Mouse (Mus musculus) CH12F3 (cell line): Measurements from ENCODE around the gene Sox21.

Experiments used
- in situ Hi-C: fragments of 300-500 bp; cut with MboI; formaldehyde crosslinking; loops from 2 replicates; pipeline ENCODE4 v1.14.3; 2020; ENCODE audit warnings: low sequenced_read_pairs

The Sox21 gene

DNA sequence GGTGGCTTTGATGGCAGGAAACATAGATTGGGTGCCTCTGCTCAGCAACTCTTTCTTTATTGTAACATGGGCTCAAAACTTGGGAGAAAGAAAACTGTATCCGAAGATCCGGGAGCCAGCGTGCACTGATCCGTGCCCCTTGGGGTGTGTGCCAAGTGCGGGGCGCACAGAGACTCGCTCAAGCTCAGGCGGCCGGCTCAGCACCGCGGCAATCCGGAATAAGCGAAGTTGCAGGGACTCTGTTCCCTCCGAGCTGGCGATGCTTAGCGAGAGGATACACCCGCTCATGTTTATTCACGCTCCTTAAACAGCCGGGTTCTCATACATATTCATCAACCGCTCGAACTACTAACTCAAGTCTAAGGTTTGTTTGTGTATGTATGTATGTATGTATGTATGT lies 10.9 kb downstream of the Sox21 start:
- in situ Hi-C loops: no loop called here

DNA sequence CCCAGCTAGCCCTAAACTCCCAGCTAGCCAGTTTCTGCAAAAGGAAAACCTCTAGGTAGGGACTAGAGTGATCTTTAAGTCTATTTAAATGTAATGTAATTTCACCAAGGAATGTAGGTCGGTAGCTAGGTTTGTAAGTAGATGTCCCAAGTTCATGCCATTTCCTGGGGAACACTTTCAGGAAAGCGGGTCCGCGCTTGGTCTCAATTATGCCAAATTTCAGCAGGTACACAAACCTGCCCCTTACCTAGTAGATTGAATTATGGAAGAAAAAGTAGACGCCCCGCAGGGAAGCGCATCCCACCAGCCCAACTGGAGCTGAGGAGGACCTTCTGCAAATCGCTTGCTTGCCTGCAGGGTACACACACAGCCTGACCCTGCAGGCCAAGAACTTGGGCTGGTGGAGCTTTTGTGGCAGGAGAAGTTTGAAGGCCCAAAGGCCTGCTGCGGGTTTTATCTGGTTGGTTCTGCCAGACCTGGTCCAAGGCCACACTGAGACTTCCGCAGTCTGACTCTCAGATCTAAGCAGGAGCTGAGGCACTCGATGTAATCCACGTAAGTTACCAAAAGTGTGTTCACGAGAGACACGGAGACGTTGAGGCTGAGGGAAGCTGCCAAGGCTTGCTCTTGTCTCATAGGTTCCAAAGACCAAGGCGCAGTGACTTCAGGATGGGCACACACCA lies 11.6 kb downstream of the Sox21 start:
- in situ Hi-C loops: no loop called here

DNA sequence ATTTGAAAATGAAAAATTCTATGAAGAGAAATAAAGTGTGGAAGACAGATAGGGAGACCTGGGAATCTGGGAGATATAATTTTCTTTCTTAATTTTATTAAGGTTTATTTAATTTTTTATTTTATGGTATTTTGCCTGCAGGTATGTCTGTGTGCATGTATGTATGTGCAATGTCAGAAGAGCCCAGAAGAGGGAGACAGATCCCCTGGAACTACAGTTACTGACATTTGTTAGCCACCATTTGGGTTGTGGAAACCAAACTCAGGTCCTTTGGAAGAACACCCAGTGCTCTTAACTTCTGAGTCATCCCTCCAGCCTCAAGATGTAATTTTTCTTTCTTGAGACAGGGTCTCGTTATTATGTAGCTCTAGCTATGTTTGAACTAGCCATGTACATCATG lies 15.9 kb downstream of the Sox21 start:
- in situ Hi-C loops: loop anchor here (25.0 kb wide), 1 partner anchor 541 kb away; no protein-coding TSS in a partner anchor

DNA sequence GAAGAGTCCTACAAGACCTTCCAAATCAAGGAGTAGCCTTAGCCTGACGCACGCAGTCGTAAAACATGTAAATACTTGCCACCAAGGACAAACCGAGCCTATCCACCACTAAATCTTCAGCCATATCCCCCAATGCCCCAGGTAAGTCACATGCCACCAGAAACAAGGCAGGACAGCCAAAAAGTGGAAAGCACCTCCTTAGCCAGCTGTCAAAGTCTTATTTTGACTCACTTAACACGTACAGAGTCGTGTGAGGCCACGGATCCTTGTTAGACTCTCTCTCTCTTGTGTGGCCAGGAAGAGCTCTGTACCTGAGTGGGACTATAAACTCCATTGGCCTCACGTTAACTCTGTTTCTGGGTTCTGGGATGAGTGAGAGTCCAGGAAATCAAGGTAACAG lies 20.0 kb downstream of the Sox21 start:
- in situ Hi-C loops: loop anchor here (25.0 kb wide), 1 partner anchor 545 kb away; no protein-coding TSS in a partner anchor

DNA sequence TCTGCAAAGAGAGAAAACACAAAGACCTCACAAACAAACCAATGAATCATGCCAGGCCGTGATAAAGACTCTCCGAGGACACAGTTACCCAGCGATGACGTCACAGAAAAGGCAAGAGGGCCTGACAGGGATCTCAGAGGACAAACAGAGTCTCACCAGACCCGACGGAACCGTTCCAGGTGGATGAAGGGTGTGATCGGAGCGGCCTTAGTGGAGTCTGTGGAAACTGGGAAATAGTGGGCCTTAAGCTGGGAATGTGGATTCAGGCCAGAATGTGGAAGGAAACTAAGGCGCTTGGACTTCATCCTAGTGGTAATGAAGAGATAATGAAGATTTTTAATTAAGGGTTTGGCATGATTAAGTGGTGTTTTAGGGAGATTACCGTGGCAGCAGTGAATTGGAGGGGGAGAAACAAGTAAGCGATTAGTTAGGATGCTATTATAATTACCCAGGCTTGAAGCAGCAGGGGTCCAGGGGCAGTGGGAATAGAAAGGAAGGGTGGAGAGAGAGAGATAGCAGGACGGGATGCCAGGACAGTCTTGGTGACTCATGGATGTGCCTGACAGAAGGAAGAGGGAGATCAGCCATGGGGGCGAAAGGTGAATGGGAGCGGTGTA lies 24.5 kb downstream of the Sox21 start:
- in situ Hi-C loops: loop anchor here (5.0 to 25.0 kb wide), 2 partner anchors 375 to 550 kb away; no protein-coding TSS in a partner anchor

DNA sequence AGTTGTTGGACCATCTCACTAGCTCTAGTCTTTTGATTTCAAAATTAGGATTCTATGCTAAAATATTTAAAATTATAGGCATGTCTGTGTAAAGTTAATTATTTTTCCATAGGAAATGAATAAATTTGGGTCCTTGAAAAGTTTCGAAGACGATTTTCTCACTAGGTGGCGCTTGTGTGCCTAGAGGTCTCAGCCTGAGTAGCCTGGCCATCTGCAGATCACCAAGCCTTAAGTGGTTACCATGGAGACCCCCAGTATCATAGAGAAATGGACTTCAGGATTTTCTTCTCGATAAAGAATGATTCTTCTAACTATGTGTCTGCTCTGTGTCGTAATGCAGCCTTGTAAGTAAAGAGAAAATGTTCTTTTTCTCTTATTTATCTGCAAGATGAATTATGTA lies 27.2 kb downstream of the Sox21 start:
- in situ Hi-C loops: loop anchor here (5.0 to 25.0 kb wide), 2 partner anchors 378 to 553 kb away; no protein-coding TSS in a partner anchor

DNA sequence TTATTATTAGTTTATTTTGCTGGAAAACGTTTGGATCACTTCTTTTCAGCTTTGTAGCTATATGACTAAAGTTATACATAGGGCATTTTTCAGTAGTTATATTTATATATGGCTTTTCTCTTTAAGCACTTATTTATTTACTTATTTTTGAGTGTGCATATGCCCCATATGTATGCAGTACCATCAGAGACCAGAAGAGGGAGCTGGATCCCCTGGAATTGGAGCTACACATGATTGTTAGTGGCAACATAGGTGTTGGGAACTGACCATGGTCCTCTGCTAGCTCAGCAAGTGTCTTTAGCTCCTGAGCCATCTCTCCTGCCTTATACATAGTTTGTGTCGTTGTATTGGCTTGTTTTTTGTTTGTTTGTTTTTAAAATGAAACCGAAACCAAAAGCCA lies 29.5 kb downstream of the Sox21 start:
- in situ Hi-C loops: loop anchor here (25.0 kb wide), 1 partner anchor 555 kb away; no protein-coding TSS in a partner anchor

DNA sequence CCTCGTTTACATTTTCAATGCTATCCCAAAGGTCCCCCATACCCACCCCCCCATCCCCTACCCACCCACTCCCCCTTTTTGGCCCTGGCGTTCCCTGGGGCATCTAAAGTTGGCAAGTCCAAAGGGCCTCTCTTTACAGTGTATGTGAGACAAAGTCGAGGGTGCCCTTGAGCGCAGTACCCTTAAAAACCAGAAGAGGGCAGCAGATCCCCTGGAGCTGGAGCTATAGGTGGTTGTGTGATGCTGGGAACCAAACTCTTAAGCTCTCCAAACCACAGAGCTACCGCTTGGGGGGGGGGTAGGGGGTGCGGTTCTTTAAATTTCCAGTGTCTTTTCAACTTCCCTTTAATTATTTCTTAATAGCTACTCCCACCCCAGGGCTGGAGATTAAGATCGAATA lies 33.8 kb downstream of the Sox21 start:
- in situ Hi-C loops: loop anchor here (25.0 kb wide), 1 partner anchor 559 kb away; no protein-coding TSS in a partner anchor

DNA sequence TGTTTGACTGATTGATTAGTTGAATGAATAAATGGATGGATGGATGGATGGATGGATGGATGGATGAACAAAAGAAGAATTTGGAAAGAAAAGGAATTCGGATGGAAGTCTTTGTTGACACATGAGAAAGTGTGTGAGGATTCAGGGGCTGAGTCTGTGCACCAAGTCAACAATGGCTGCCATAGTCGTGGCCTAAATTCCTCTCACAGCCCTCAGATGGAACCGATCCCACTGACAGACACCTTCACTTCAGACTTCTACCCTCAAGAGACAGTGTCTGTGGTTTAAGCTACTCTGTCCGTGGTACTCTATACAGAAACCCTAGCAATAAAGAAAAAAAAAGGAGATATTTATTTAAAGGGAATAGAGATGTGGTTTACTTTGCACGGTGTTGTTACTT lies 34.8 kb downstream of the Sox21 start:
- in situ Hi-C loops: loop anchor here (25.0 kb wide), 1 partner anchor 560 kb away; no protein-coding TSS in a partner anchor

DNA sequence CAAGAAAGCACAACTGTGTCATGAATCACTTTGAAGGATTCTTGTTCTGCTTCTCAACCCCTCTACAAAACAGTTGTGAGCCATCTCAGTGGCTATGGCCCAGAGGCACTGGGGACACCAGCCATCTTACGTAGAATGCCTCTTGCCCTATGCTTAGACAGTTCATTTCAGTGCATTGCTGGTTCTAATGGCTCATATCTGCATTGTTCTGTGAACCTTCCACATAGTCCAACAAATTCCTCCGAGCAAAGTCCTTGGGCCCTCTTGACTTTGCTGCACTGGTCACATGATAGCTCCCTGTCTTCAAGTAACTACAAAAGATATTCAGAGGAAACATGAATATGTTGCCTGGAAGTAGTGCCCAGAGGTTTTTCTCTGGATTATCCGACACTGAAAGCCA lies 36.1 kb downstream of the Sox21 start:
- in situ Hi-C loops: loop anchor here (25.0 kb wide), 1 partner anchor 562 kb away; no protein-coding TSS in a partner anchor

DNA sequence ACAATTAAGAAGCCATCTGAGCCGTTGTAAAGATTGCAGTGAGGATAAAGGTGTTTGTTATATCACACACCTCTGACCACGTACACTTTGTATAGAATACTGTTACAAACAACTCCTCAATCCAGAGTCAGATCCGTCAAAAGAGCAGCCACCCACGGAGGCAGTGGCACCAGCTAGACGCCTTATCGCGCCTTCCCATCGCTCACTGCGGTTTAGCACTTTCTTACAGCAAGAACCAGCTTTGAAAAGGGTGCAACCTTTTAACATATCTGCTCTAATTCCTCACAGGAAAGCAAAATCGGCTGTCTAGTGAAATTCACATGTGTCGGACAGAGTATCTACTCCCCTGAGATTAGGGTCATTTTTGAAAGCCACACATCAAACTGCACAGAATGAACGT lies 39.8 kb downstream of the Sox21 start:
- in situ Hi-C loops: no loop called here

DNA sequence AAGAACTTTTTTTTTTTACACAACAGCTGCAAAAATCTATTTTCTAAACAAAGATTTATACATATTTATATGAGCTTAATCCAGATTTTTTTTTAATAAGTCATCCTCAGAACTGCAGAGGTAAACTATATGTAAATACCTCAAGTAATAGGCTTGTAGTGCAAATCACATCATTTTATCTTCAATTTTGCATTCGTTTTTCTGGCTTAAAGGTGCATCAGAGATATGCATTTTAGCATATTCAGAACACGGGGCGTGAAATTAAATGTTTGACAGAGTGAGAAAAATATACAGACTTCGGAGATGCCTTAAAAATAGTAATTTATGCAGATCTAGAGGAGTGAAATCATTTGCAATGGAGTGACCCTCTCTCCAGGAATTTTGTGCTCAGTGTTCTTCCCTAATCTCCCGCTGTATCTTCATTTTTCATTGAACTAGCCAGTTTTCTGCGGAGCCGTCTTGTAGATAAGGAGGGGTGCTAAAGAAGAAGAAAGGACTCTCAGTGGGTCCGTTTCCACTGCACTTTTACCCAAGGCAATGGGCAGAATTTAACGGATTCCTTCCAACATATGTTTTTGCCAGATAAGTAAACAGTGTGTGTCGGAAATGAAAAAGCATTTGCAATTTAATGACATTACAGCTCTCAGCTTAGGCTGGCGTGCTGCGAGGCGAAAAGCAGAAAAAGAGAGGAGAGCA lies 42.5 kb downstream of the Sox21 start:
- in situ Hi-C loops: no loop called here

DNA sequence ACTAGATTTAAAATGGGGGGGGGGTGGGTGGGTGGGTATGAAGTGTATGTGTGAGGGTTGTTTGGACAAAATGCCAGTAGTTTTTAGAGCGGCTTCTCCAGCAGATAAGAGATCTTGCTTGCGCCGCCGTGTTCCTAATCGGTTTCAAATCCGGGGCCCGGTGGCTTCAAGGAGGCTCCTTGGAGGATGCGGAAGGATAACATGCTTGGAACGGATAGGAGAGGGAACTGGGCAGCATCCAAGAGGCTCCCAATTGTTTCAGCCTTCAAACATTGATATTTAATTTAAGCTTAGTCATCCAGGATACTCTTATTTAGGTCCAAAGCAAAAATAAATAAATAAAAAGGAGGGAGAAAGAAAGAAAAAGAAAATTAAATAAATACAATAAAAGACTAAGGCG lies 43.2 kb downstream of the Sox21 start:
- in situ Hi-C loops: no loop called here

DNA sequence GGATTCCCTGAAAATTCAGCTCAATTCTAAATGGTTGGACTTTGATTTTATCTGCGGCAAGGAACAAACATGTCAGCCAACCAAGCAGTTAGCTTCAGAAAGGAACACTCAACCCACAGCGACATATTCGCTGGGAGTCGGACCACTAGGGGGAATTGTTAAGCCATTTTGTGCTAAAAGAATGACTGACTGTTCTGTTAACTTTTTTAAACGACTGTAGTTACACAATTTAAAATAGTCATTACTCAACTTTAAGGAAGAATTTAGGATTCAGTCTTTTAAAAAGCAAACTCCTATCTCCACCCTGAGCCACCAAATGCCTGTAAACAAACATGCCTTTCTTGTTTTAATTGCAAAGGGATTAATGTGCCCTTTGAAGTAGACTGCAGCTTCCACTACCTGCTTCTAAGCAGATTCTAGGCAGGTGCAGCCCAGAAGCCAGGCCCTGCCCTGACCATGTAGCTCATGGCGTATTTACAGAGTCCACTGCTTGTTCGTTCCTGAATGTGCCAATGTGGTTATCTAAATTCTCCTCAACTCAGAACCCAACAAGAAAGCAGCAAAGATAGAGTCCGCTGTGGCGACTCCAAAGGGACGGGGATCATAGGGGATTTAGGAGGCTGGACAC lies 43.7 kb downstream of the Sox21 start:
- in situ Hi-C loops: no loop called here

DNA sequence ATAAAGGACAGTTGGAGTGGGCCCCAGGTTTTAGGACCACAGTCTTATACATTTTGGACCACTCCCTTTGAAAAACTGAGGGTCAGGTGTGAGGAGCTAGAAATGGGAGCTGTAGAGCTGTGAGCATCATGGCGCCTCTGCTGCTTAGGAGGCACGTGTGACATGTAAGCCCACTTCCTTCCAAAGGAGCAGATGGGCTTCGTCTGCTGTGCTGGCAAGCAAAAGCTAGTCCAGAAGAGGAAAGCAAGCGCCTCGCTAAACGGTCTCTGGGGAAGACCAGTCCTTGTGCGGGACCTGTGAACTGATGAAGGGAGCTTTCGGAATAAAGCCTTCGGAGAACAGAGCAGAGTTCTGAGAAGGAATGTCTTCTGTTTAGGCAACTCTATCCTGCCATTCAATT lies 45.4 kb downstream of the Sox21 start:
- in situ Hi-C loops: no loop called here
